Mouse (Mus musculus): ENCODE measurements around the gene Arr3. TPM values are rescaled to one million over a fixed set of nuclear protein-coding genes. Genes with fewer than 3 reads are reported as not detected.
A peak's percentile ranks its signal among the peaks of the same experiment; 100 is the strongest.

The Arr3 gene
- polyA plus RNA-seq, 1 experiment: not detected

DNA sequence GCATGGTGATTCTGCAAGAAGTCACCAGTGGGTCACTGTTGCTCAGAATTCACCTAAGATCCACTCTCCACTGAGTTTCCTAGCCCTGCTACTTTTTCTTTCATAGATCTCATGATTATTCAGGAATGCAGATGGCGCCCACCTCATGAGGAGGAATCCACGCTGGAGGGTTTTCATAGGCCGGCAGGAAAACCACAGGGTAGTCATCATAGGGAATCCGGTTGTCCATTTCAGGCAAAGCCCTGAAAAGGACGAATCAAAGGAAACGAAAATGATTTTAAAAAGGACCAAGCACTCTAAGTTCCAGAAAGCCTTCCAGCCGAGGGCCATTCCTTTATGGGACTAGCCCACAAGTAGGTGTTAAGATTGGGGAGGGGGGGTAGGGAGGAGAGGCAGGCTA is 19.8 kb downstream of the Arr3 start:
- H3K27me3 ChIP-seq (ENCODE audit: control insufficient read depth): peaks cover 5% of the 10 kb centered on the region; the same call in 1 of the 2 replicates
- TF ChIP-seq GATA1 (IDR thresholded peaks at IDR 0.05; ENCODE audit: low read length) (no peak), TAL1 (IDR thresholded peaks at IDR 0.05; ENCODE audit: low read length) (no peak)
- peaks cover 26% of the 10 kb centered on the region for H3K4me1 ChIP-seq (ENCODE audit: control insufficient read depth)
- peak overlapping the region; percentile 73 for H3K4me3 ChIP-seq (replicated peaks)
- peaks cover 72% of the 10 kb centered on the region for H3K36me3 ChIP-seq (ENCODE audit: control insufficient read depth)
- peaks cover 8% of the 10 kb centered on the region for H3K9me3 ChIP-seq (ENCODE audit: control insufficient read depth, low read length)

DNA sequence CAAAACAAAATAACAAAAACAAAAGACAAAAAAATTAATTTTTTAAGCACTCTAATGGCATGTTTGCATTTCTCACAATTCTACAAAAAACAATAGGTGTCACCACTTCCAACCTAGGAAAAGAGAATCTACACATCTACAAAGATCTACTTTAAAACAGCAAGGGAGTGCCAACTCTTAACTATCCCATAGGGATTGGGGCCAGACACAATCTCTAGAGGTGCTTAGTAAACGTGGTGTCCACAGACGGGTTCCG is 20.2 kb downstream of the Arr3 start, which contains the start of gene Kif4:
Gene Kif4, plus strand, starts transcription at position 192 of the 256 bp plus-strand sequence.
- Histone ChIP-seq H3K4me1 (ENCODE audit: control insufficient read depth) (peaks cover 26% of the 10 kb centered on the region), H3K9me3 (ENCODE audit: control insufficient read depth, low read length) (peaks cover 8% of the 10 kb centered on the region), H3K27me3 (ENCODE audit: control insufficient read depth) (peaks cover 5% of the 10 kb centered on the region; the same call in 1 of the 2 replicates), H3K4me3 (replicated peaks) (peak within 1 kb of the TSS; percentile 73), H3K36me3 (ENCODE audit: control insufficient read depth) (peaks cover 73% of the 10 kb centered on the region)
- TF ChIP-seq GATA1 (IDR thresholded peaks at IDR 0.05; ENCODE audit: low read length): no peak
- no peak for TF ChIP-seq TAL1 (IDR thresholded peaks at IDR 0.05; ENCODE audit: low read length)

DNA sequence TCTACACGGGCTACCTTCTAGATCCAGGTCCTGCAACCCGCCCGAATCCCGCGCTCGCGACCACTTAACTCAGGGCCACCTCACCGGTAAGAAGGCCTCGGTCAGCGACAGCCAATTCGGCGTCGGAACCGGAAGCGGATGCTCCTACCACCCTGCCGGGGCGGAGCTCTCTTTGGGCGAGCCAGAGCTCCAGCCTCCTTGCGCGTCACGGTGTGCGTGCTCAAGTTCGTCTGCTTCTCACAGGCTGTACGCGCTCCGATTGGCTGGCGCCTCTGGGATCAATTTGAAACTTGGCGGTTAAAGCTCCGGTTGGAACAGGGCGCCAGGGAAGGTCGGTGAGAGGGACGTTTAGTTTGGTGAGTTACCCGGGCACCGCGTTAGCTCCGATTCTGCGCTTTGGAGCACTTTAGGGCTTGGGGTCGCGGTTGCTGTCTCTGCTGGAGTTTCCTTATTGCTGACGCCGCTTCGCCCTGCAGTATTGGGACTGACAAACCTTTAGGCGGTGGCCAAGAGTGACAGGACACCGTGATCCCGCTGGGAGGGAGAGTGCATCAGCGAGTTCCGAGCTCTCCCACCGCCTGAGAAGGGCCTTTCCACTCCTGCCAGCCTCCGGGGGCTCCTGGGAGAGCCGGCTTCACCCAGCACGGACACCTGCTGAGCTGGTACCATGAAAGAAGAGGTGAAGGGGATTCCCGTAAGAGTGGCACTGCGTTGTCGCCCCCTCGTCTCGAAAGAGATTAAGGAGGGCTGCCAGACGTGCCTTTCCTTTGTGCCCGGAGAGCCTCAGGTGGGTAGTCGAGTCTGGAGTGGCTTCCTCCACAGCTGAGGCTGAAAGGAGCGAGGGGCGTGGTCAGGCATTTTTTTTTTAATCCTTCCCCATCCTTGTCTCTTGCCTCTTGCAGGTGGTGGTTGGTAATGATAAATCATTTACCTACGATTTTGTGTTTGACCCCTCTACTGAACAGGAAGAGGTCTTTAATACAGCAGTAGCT is 20.8 kb downstream of the Arr3 start, which contains the start of gene Pdzd11:
Gene Pdzd11, minus strand, starts transcription at position 767 of the 992 bp plus-strand sequence.
- Histone ChIP-seq H3K36me3 (ENCODE audit: control insufficient read depth) (peaks cover 74% of the 10 kb centered on the region), H3K9me3 (ENCODE audit: control insufficient read depth, low read length) (peaks cover 8% of the 10 kb centered on the region), H3K27me3 (ENCODE audit: control insufficient read depth) (peaks cover 5% of the 10 kb centered on the region; the same call in 1 of the 2 replicates), H3K4me1 (ENCODE audit: control insufficient read depth) (peaks cover 26% of the 10 kb centered on the region), H3K4me3 (replicated peaks) (peak within 1 kb of the TSS; percentile 73)
- TF ChIP-seq TAL1 (IDR thresholded peaks at IDR 0.05; ENCODE audit: low read length) (no peak), GATA1 (IDR thresholded peaks at IDR 0.05; ENCODE audit: low read length) (no peak)

DNA sequence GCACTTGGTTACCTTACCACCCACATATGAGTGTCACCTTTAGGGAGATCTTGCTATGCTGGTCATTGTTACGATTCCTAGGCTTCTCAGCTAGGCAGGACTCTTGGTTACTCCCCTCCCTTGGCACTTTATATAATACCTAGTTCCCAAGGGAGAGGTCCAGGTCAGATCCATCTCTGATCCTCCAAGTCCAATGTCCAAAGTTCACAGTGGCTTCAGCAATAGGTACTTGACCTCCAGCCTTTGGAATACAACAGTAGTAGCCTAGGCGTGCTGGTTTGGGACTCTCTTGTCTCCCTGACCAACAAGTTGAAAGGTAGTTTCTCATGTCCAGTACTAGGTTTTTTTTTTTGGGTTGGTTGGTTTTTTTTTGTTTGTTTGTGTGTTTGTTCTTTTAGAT is 23.8 kb downstream of the Arr3 start:
- TF ChIP-seq GATA1 (IDR thresholded peaks at IDR 0.05; ENCODE audit: low read length) (no peak), TAL1 (IDR thresholded peaks at IDR 0.05; ENCODE audit: low read length) (no peak)
- Histone ChIP-seq H3K4me1 (ENCODE audit: control insufficient read depth) (peaks cover 19% of the 10 kb centered on the region), H3K27me3 (ENCODE audit: control insufficient read depth) (peaks cover 5% of the 10 kb centered on the region; the same call in 1 of the 2 replicates), H3K36me3 (ENCODE audit: control insufficient read depth) (peaks cover 69% of the 10 kb centered on the region), H3K9me3 (ENCODE audit: control insufficient read depth, low read length) (peaks cover 8% of the 10 kb centered on the region), H3K4me3 (replicated peaks) (peak overlapping the region; percentile 19)

DNA sequence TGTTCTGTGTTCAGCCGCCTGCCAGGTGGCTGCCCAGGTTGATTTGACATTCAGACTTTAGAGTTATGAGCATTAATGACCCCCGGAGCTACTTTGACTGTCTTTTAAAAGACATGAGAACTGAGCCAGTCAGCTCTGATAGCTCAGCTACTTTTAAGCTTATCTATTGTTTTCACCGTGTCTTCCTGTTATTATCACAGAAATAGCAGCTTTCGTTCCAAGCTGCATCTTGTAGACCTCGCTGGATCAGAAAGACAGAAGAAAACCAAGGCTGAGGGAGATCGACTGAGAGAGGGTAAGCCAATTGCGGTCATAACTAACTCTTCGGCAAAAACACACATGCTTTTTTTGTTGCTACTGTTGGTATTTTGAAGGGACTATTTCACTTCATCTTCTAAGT is 33.2 kb downstream of the Arr3 start:
- H3K27me3 ChIP-seq (ENCODE audit: control insufficient read depth): no peaks in the 10 kb centered on the region; the same call in 1 of the 2 replicates
- TF ChIP-seq TAL1 (IDR thresholded peaks at IDR 0.05; ENCODE audit: low read length) (no peak), GATA1 (IDR thresholded peaks at IDR 0.05; ENCODE audit: low read length) (no peak)
- no peaks in the 10 kb centered on the region for H3K9me3 ChIP-seq (ENCODE audit: control insufficient read depth, low read length)
- peaks cover 2% of the 10 kb centered on the region; the same call in 1 of the 2 replicates for H3K4me1 ChIP-seq (ENCODE audit: control insufficient read depth)
- H3K36me3 ChIP-seq (ENCODE audit: control insufficient read depth): peaks cover 99% of the 10 kb centered on the region
- H3K4me3 ChIP-seq (replicated peaks): no peak overlapping the region

DNA sequence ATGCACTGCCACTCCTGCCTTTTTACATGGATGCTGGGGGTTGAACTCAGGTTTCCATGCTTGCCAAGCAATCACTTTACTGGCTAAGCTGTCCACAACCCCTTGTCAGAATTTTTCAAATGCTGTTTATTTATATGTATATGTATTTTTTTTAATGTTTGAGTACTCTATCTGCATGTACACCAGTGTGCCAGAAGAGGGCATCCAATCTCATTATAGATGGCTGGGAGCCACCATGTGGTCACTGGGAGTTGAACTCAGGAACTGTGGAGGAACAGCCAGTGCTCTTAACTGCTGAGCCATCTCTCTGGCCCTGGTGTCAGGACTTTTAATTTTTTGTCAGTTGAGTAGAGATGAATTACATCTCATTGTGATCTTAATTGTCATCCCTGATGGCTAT is 47.6 kb downstream of the Arr3 start:
- no peaks in the 10 kb centered on the region for H3K9me3 ChIP-seq (ENCODE audit: control insufficient read depth, low read length)
- peaks cover 73% of the 10 kb centered on the region for H3K36me3 ChIP-seq (ENCODE audit: control insufficient read depth)
- H3K27me3 ChIP-seq (ENCODE audit: control insufficient read depth): no peaks in the 10 kb centered on the region
- H3K4me1 ChIP-seq (ENCODE audit: control insufficient read depth): no peaks in the 10 kb centered on the region
- H3K4me3 ChIP-seq (replicated peaks): no peak overlapping the region
- TF ChIP-seq TAL1 (IDR thresholded peaks at IDR 0.05; ENCODE audit: low read length) (no peak), GATA1 (IDR thresholded peaks at IDR 0.05; ENCODE audit: low read length) (no peak)

DNA sequence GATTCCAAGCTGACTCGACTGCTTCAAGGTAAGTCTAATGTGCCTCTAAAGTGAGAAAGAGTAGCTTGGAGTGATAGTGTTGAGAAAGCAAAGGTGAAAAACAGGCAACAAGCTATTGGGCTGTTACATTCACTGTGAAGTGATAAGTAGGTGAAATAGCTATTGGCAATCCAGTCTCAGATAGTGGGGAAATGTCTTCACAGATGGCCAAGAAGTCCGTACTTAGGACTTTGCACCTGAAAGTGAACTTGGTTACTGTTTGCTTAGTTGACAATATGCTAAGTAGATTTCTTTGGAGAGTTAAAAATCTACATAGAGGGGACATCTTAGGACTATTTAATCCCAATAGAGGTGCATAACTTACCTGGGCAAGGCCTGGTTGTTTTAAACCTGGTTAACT is 59.5 kb downstream of the Arr3 start:
- TF ChIP-seq GATA1 (IDR thresholded peaks at IDR 0.05; ENCODE audit: low read length) (no peak), TAL1 (IDR thresholded peaks at IDR 0.05; ENCODE audit: low read length) (no peak)
- Histone ChIP-seq H3K36me3 (ENCODE audit: control insufficient read depth) (peaks cover 79% of the 10 kb centered on the region), H3K4me1 (ENCODE audit: control insufficient read depth) (no peaks in the 10 kb centered on the region), H3K9me3 (ENCODE audit: control insufficient read depth, low read length) (no peaks in the 10 kb centered on the region), H3K27me3 (ENCODE audit: control insufficient read depth) (no peaks in the 10 kb centered on the region), H3K4me3 (replicated peaks) (no peak overlapping the region)

Other genes starting within 250 kb of the Arr3 start
- gene Otud6a, start 176.5 kb upstream of the Arr3 start, polyA plus RNA-seq (2012): not detected in 2 replicates
- not detected in 2 replicates for gene Awat2, start 162.8 kb upstream of the Arr3 start, polyA plus RNA-seq (2012)
- 1.7 TPM in 2 replicates for gene Igbp1, start 111.2 kb upstream of the Arr3 start, polyA plus RNA-seq (2012)
- not detected in 2 replicates for gene Dgat2l6, start 80.7 kb upstream of the Arr3 start, polyA plus RNA-seq (2012)
- not detected in 2 replicates for gene Awat1, start 33.2 kb upstream of the Arr3 start, polyA plus RNA-seq (2012)
- not detected in 2 replicates for gene P2ry4, start 10.6 kb upstream of the Arr3 start, polyA plus RNA-seq (2012)
- gene Kif4, start 20.2 kb downstream of the Arr3 start, polyA plus RNA-seq (2012): 0.61 and 0.92 TPM in 2 replicates
- 2.0 and 3.0 TPM in 2 replicates for gene Pdzd11, start 21.1 kb downstream of the Arr3 start, polyA plus RNA-seq (2012)
- gene Gdpd2, start 124.4 kb downstream of the Arr3 start, polyA plus RNA-seq (2012): not detected in 2 replicates
- not detected in 2 replicates for gene Dlg3, start 162.2 kb downstream of the Arr3 start, polyA plus RNA-seq (2012)